Mouse (Mus musculus): ENCODE results near the gene Dnm2.

The Dnm2 gene

DNA sequence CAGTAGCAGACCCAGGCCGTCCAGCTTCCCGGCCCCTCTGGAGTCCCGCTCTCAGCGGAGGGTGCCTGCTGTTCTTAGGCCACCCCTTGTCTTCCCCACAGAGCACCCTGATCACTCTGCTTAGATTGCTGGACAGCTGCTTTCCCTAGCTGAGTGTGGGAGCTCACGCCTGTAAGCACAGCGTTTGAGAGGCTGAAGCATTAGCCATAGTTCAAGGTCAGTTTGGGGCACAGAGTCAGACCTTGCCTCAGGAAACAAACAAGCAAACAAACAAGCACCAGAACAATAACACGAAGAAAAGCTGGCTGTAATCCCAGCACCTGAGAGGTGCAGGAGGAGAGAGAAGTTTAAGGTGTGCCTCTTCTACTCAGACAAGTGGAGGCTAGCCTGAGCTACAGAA, 7.4 kb downstream of the Dnm2 start:
- no peak for DNase-seq

DNA sequence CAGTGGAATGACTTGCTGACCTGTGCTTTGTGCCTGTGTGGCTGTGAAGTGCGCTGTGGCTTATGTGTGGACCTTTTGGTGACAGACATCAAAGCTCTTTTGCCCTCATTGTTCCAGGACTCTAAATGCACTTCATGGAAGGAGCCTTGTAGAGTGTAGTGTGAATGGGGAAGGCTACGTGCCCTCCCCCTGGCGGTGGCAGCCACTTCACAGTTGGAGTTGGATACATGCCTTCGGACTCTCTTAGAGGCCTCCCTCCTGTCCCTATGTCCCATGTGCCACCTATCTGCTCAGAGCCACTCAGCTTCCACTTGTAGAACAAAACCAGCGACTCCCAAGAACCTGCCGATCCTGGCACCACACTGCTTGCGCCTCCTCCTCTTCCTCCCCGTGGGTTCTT, 9.1 kb downstream of the Dnm2 start:
- peak; percentile 63 for DNase-seq

- DNase-seq, result no peak
Measured at GRCm38 (mm10) chr9:21434410-21434809, 9.7 kb downstream of the Dnm2 start.

- DNase-seq, result no peak
Measured at GRCm38 (mm10) chr9:21435777-21436635, 11.3 kb downstream of the Dnm2 start.

GRCm38 (mm10) chr9:21437577-21437976, 12.9 kb downstream of the Dnm2 start:
- DNase-seq, result no peak

DNA sequence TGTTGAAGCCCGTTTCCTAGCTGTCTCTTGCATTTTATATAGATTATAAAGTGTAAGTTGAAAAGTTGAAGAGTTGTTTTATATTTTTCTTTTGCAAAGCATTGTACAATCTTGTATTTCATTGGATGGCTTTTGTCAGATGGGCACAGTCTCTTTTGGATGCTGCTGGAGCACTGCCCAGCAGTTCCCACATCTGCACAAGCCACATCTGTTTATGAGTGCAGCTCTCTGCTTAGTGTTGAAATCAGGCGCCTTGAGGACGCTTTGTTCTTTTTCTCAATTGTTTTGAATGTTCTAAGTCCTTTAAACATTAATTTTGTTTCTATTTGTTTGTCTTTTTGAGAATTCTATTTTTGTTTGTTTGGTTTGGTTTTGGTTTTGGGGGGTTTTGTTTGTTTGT, 13.5 kb downstream of the Dnm2 start:
- DNase-seq, result no peak

- DNase-seq, result no peak
Measured at GRCm38 (mm10) chr9:21439456-21439855, 14.7 kb downstream of the Dnm2 start.

- no peak for DNase-seq
Measured at GRCm38 (mm10) chr9:21439914-21440313, 15.2 kb downstream of the Dnm2 start.

- DNase-seq, result no peak
Measured at GRCm38 (mm10) chr9:21440387-21440786, 15.7 kb downstream of the Dnm2 start.

DNA sequence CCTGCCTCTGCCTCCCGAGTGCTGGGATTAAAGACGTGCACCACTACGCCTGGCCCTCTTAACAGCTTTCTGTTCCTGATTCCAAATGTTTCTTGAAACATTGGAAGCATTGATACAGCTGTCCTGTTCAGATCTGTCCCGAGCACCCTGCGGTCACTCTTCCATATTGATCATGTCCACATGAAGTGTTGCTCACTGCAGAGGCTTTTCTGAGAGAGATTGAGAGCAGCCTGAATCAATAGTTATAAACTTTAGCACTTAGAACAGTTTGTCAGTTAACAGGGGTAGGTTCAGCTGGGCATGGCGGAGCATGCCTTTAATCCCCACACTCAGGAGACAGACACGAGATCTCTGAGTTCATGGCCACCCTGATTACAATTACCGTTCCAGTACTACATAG, 19.1 kb downstream of the Dnm2 start:
- DNase-seq, result no peak

GRCm38 (mm10) chr9:21444574-21444973, 19.9 kb downstream of the Dnm2 start:
- DNase-seq, result no peak

DNA sequence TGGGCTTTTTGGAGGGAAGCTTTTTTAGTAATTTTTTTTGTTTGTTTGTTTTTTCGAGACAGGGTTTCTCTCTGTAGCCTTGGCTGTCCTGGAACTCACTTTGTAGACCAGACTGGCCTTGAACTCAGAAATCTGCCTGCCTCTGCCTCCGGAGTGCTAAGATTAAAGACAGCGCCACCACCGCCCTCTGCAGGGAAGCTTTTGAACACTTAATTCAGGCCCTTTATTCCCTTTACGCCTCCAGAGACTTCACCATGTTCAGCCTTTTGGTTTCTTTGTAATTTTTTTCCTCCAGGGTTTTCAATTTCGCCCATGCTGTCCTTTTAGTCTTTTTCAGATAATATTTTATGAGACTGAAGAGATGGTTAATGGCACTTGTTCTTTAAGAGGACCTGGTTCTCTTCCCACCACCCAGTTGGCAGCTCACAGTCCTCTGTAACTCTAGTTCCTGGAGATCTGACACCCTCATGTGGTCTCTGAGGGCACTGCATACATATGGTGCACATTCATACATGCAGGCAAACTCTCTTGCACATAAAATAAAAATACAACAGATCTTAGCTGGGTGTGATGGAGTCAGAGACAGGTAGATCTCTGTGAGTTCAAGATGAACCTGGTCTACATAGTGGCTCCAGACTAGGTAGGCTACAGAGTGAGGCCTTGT, 20.5 kb downstream of the Dnm2 start:
- DNase-seq, result no peak

DNA sequence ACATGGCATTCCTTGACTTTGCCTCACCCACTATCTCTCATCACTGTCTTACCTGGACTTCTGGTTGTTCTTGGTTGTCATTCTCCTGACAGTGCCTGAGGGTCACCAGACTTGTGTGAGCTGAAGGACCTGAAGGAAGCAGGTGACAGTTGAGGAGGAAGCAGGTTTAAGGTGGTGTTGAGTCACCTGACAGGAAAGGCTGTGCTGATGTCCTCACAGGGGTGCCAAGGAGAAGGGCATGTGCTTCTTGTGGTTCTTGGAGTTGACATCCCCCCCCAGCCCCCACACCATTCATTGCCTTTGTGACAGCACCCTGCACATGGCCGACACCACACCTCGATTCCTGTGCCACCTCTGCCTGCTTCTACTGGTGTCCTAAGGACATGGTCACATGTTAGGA, 23.1 kb downstream of the Dnm2 start:
- no peak for DNase-seq

GRCm38 (mm10) chr9:21449710-21450109, 25.0 kb downstream of the Dnm2 start:
- DNase-seq, result no peak

DNA sequence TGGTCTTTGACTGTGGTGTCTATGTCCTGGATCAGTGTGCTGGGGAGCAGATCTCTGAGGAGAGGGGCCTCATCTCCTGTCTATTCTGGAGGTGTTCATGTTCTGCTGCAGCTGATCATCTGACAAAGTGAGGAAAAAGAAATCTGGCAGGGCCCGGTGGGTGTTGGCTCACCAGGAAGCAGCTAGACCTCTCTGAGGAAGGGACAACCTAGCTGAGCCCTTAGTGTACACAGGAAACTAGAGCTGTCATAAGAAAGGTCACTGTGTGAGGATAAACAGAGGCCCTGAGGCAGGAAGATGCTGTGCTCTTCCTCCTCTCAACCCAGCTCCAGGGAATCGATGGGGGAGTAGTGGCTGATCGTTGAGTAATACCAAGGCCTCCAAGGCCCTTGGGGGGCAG, 25.6 kb downstream of the Dnm2 start:
- no peak for DNase-seq

- no peak for DNase-seq
Measured at GRCm38 (mm10) chr9:21451391-21451790, 26.7 kb downstream of the Dnm2 start.

- no peak for DNase-seq
Measured at GRCm38 (mm10) chr9:21451870-21452269, 27.2 kb downstream of the Dnm2 start.

- DNase-seq, result no peak
Measured at GRCm38 (mm10) chr9:21453003-21453402, 28.3 kb downstream of the Dnm2 start.

DNA sequence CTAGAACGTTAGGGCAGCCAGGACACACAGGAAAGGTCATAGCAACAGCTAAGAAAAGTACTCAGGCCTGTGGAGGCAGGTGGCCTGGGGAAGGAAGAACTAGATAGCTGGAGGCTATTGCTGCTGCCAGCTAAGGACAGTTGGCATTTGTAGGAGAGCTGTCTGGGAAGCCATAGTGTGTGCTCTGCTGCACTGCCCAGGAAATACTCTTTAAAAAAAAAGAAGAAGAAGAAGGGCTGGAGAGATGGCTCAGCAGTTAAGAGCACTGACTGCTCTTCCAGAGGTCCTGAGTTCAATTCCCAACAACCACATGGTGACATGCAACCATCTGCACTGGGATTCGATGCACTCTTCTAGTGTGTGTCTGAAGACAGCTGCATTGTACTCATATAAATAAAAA, 28.8 kb downstream of the Dnm2 start:
- no peak for DNase-seq

DNA sequence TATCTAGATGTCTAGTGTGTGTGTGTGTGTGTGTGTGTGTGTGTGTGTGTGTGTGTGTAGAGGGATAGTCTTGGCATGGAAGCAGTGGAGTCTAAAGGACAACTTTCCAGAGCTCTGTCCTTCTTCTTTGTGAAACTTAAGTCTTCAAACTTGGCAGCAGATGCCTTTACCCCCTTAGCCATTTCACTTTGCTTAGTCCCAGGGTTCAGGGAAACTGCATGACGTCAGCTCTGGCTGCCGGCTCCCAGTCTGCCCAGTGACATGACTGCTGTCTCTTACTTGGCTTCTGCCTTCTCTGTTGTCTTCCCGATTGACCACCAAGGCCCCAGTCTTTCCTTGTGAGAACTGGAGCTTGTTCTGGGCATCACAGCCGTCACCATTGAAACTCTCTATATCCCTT, 29.8 kb downstream of the Dnm2 start:
- no peak for DNase-seq

GRCm38 (mm10) chr9:21455103-21455770, 30.5 kb downstream of the Dnm2 start:
- no peak for DNase-seq

GRCm38 (mm10) chr9:21456246-21456929, 31.7 kb downstream of the Dnm2 start:
- DNase-seq, result no peak

DNA sequence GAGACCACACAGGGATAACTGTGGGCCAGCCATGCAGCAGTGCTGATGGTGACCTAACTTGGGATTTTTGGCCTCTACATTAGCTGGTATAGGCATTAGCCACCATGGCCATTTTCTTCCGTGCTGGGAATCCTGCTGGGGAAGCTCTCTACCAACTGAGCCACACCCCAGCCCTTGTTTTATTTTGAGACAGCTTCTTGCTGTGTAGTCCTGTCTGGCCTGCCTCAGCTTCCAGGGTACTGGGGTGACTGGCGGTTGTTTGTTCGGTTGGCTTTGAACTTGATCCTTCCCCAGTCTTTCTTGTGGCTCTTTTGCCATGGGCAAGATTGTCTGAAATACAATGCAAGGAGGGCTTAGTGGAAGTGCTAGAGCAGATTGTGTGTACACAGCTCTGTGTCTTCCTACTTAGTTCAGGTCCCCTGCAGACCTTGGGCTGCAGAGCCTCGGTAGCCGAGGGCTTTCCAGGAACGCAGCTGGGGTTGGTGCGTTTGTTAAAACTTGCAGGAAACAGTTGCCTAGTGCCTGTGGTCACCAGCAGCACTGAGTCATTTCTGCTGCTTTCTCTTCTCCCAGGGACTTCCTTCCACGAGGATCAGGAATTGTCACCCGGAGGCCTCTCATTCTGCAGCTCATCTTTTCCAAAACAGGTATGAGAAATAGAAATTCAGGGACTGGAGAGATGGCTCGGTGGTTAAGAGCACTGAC, 32.4 kb downstream of the Dnm2 start:
- no peak for DNase-seq
